Mouse (Mus musculus): ENCODE measurements around the gene Scube2.
A peak's percentile ranks its signal among the peaks of the same experiment; 100 is the strongest.

The Scube2 gene

GRCm38 (mm10) chr7:109794556-109794955 lies 70.9 kb downstream of the Scube2 start:
- no peak for DNase-seq

GRCm38 (mm10) chr7:109792759-109793158 lies 72.7 kb downstream of the Scube2 start:
- peak; percentile 38 to 65 for DNase-seq

DNA sequence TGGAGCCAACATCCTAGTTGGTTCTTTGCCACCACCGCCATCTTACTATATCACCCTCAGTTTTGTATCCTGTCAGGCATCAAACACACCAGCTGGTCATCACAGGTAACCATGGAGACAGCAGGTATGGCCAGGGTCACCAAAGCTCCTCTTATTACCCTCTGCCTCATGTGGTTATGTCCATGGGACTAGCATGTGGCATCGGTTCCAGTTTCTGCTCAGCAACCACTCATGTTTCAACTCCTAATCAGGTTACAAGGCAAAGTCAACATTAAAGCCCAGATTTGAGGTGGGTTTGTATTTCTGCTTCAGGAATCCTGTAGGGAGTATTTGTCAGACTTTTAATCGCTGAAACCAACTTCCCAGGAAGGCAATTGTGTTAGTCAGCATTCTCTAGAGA lies 74.7 kb downstream of the Scube2 start:
- no peak for DNase-seq

DNA sequence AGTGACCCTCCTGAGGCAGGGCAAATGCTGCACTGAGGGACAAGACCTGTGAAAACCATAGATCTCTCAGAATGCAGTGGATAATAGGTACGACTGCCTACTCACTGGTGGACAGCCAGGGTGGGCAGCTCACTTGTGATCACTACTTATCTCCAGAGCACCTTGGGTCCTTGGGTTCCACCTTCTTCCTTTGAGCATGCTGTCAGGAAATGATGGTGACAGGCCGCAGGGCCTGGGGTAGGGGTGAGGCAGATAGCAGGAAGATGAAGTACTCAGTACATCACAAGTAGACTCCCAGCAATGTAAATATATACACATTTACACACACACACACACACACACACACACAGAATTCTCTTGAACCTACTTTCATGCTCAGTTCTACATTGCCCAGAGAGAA lies 77.6 kb downstream of the Scube2 start:
- no peak for DNase-seq

DNA sequence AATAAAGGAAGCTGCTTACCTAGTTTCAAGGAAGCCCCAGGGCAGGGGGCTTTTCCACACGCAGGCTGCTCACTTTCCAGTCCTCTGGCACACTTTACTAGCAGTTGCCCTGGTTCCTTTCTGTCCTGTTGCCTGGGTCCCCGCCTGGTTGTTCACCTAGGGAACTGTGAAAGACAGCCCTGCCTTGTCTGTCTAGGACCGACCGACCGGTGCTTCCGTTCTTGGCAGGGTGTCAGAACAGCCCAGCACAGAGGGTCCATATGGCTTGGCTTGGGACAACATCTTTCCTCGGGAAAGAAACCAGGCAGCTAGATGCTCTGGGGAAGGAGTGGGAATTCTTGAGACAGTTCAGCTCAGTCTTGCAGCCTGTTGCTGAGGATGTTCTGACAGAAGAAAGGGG lies 82.2 kb downstream of the Scube2 start:
- DNase-seq: no peak

GRCm38 (mm10) chr7:109781470-109782203 lies 83.8 kb downstream of the Scube2 start, which contains the start of gene Nrip3:
Gene Nrip3, minus strand, starts transcription at chr7:109782025.
- DNase-seq: peak; percentile 67 to 74

- peak in 1 of 2 experiments; percentile 23 for DNase-seq
Measured at GRCm38 (mm10) chr7:109781087-109781469, 84.4 kb downstream of the Scube2 start.

DNA sequence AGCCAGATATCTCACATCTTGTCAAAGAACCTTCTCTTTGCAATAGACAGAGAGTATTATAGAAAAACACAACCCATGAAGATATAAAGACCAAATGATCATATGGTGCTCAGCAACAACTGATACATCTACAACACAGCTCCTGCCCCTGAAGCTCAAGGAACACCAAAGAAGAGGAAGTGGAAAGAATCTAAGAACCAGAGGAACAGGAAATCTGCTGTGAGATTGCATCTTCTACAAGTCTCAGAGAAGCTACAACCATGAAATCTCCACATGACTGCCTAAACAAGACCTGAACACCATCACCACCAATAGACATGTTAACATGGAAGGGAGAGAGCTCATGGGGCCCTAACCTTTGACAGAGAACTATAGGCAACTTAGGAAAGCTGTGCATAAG lies 93.2 kb downstream of the Scube2 start:
- DNase-seq: no peak

- no peak for DNase-seq
Measured at GRCm38 (mm10) chr7:109768699-109769383, 96.6 kb downstream of the Scube2 start.

GRCm38 (mm10) chr7:109767575-109768350 lies 97.7 kb downstream of the Scube2 start:
- DNase-seq: no peak

GRCm38 (mm10) chr7:109764009-109764408 lies 101.5 kb downstream of the Scube2 start:
- no peak for DNase-seq

DNA sequence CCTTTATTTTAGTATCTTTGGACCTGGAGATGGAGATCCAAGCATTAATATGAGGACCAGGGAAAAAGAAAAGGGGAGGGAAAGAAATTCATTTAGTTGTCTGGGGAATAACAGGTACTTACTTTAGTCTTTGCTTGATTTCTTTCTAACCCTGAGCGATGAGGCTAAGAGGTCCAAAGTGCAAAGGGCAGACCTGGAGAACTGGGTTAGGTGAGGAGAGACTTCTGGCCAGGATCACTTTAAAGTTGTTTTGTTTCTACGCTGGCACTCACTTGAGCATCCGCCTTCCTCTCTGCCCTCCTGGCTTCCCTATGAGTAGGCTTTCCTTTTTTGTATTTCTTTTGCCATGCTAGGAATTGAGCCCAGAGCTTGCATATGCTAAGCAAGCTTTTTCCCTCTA lies 109.2 kb downstream of the Scube2 start:
- DNase-seq: no peak

- no peak for DNase-seq
Measured at GRCm38 (mm10) chr7:109754034-109754433, 111.4 kb downstream of the Scube2 start.

- DNase-seq: peak; percentile 80 to 83
Measured at GRCm38 (mm10) chr7:109752008-109752925, 113.2 kb downstream of the Scube2 start, which contains the start of gene Tmem9b. Gene Tmem9b, minus strand, starts transcription at chr7:109752875.

GRCm38 (mm10) chr7:109751427-109752007 lies 114.0 kb downstream of the Scube2 start:
- DNase-seq: no peak
